Mouse (Mus musculus) kidney, adult 2 months (tissue): ENCODE results near the gene Gucy1b1.

ENCODE experiments used
- CTCF ChIP-seq: fragments of 200-500 bp; conservative IDR thresholded peaks from 2 replicates; pipeline ENCODE4 v1.5.1; 2011; ENCODE audit warnings: low read depth, mild to moderate bottlenecking, control low read depth, low read length, moderate library complexity, mixed read lengths; ENCODE audit not compliant: insufficient read depth, insufficient read length
- POLR2A ChIP-seq: fragments of 200-500 bp; IDR thresholded peaks from one replicate; pipeline ENCODE4 v1.6.1; 2011; ENCODE audit warnings: low read depth, low read length, control low read depth

- TF ChIP-seq CTCF (no peak), POLR2A (no peak)
These were observed 34.5 kb upstream of the Gucy1b1 start for GRCm38 (mm10) chr3:82108951-82109350.
